Mouse (Mus musculus) testis, adult 2 months (tissue): ENCODE measurements around the gene Klhdc8b. TPM values are rescaled to one million over a fixed set of nuclear protein-coding genes. Genes with fewer than 3 reads are reported as not detected.
A peak's percentile ranks its signal among the peaks of the same experiment; 100 is the strongest.

Experiments
- H3K27ac ChIP-seq: fragments of 200-500 bp; 2 replicates; pipeline ENCODE4 v1.5.1; 2012; ENCODE audit warnings: low read depth, low read length; ENCODE audit not compliant: control insufficient read depth, insufficient read depth
- H3K27me3 ChIP-seq: fragments of 200-500 bp; 2 replicates; pipeline ENCODE4 v1.6.1; 2012; ENCODE audit warnings: mild to moderate bottlenecking, low read length, moderate library complexity; ENCODE audit not compliant: control insufficient read depth, insufficient read depth
- H3K36me3 ChIP-seq: fragments of 200-500 bp; 2 replicates; pipeline ENCODE4 v1.6.1; 2012; ENCODE audit warnings: mild to moderate bottlenecking, low read length; ENCODE audit not compliant: control insufficient read depth, insufficient read depth
- H3K4me1 ChIP-seq: fragments of 200-500 bp; 2 replicates; pipeline ENCODE4 v1.6.1; 2012; ENCODE audit warnings: low read length; ENCODE audit not compliant: control insufficient read depth, insufficient read depth
- H3K4me3 ChIP-seq: fragments of 200-500 bp; 2 replicates; pipeline ENCODE4 v1.5.1; 2012; ENCODE audit warnings: low read depth, mild to moderate bottlenecking, low read length, moderate library complexity, mixed read lengths; ENCODE audit not compliant: control insufficient read depth
- CTCF ChIP-seq: fragments of 200-500 bp; IDR thresholded peaks from 2 replicates; pipeline ENCODE4 v1.5.1; 2012; ENCODE audit warnings: low read depth, mild to moderate bottlenecking, inconsistent platforms, low read length, moderate library complexity; ENCODE audit not compliant: control insufficient read depth, insufficient read depth, insufficient replicate concordance
- POLR2A ChIP-seq: fragments of 200-500 bp; IDR thresholded peaks from 2 replicates; pipeline ENCODE4 v1.6.1; 2012; ENCODE audit warnings: low read depth, mild to moderate bottlenecking, inconsistent platforms, low read length, moderate library complexity; ENCODE audit not compliant: control insufficient read depth
- polyA plus RNA-seq: library from polyadenylated mRNA; depleted of rRNA; stranded (reverse); fragments of >200 nt; gene quantifications from 2 replicates; pipeline ENCODE4 v1.2.3, GENCODE M21; 2012

Gene Klhdc8b
- polyA plus RNA-seq, 1 experiment, result 18.7 TPM

DNA sequence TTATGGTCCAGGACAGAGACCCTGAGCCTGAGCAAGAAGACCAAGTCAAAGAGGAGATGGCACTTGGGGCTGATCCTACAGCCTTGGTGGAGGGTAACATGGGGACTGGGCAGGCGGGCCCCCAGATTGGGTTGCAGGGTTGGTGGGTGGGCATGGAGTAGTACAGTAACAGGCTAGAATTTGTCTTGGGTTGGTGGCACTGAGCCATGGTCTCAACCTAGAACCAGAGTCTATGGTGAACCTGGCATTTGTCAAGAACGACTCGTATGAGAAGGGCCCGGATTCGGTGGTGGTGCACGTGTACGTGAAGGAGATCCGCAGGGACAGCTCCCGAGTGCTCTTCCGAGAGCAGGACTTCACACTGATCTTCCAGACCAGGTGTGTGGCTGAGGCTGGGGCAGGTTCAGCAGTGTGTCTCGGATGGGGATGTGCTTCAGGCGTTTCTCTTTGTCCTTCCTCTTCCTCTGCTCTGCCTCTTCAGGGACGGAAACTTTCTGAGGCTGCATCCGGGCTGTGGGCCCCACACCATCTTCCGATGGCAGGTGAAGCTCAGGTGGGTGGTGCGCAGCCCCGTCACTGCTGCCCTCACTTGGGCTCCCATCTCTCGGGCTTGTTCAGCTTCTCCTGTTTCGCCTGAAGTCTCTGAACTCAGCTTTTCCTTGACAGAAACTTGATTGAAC is 32.9 kb upstream of the Klhdc8b start:
- H3K4me3 ChIP-seq, result no peak overlapping the region
- peaks cover 10% of the 10 kb centered on the region for H3K36me3 ChIP-seq

GRCm38 (mm10) chr9:108493246-108493645 is 31.9 kb upstream of the Klhdc8b start:
- H3K27me3 ChIP-seq, result no peaks in the 10 kb centered on the region
- peaks cover 10% of the 10 kb centered on the region for H3K36me3 ChIP-seq
- H3K4me1 ChIP-seq, result peaks cover 16% of the 10 kb centered on the region
- TF ChIP-seq POLR2A (no peak), CTCF (no peak)
- H3K27ac ChIP-seq, result no peak overlapping the region
- no peak overlapping the region for H3K4me3 ChIP-seq

More for the DNA sequence above, 32.9 kb upstream of the Klhdc8b start:
- peaks cover 16% of the 10 kb centered on the region for H3K4me1 ChIP-seq
- TF ChIP-seq POLR2A (no peak), CTCF (no peak)
- H3K27ac ChIP-seq, result no peak overlapping the region
- H3K27me3 ChIP-seq, result no peaks in the 10 kb centered on the region

GRCm38 (mm10) chr9:108492043-108492750 is 30.8 kb upstream of the Klhdc8b start:
- TF ChIP-seq CTCF (no peak), POLR2A (peak; percentile 50)
- Histone ChIP-seq H3K27me3 (no peaks in the 10 kb centered on the region), H3K36me3 (peaks cover 7% of the 10 kb centered on the region), H3K4me1 (peaks cover 16% of the 10 kb centered on the region), H3K27ac (peak overlapping the region; percentile 95), H3K4me3 (peak overlapping the region; percentile 97)

DNA sequence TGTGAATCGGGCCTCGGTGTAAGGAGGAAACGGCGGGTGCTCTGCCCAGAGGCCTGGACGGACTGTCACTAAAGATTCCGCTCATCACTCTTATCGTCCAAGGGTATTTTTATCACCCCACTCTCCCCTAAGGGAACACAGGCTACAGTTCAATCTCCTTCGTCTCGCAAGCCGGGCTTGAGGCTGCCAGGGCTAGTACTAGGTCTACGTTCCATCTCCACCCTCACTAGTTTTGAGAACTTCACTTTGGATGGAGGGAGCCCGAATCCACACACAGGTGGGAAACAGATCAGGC is 29.9 kb upstream of the Klhdc8b start:
- peaks cover 16% of the 10 kb centered on the region for H3K4me1 ChIP-seq
- peaks cover 4% of the 10 kb centered on the region for H3K36me3 ChIP-seq
- H3K27ac ChIP-seq, result peak overlapping the region; percentile 95
- peak overlapping the region; percentile 97 for H3K4me3 ChIP-seq
- TF ChIP-seq CTCF, result no peak
- TF ChIP-seq POLR2A, result no peak; the same call in 1 of the 2 replicates
- no peaks in the 10 kb centered on the region for H3K27me3 ChIP-seq

DNA sequence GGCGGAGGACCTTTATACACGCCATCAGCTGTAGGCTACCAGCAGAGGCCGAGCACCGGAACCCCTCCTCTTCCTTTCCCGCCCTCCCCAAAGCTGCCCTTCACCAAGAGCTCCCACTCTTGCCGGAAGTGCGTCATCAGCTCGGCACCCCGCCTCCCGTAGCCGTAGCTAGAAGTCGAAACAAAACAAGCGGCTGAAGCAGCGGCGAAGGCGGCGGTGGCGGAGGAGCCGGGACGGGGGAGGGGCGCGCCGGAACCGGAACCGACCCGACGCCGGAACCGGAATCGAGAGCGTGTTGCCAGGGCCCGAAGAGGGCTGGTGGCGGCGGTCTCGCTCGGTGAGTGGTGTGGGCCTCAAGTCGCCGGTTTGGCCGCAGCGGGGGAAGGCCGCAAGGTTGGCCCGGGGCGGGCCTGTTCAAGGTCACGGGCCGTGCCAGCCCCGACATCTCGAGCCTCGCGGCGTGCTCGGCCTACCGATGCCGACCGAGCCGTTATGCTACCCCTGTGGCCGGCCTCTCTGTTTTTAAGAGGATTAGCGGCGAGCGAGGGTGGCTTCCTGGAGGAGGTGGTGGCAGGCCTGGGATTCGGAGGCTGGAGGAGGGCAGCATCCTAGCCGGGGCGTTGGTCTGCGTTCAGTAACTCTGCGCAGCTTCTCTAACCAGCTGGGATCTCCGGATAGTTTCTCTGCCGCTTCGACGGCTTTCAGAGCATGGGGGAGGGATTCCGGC is 29.3 kb upstream of the Klhdc8b start, which contains the start of gene Usp19:
Gene Usp19 (plus strand): TSS at position 44 of the 727 bp plus-strand sequence.
- H3K27me3 ChIP-seq, result no peaks in the 10 kb centered on the region
- TF ChIP-seq CTCF, result no peak
- TF ChIP-seq POLR2A, result peak; percentile 41
- peaks cover 4% of the 10 kb centered on the region for H3K36me3 ChIP-seq
- H3K4me1 ChIP-seq, result peaks cover 16% of the 10 kb centered on the region
- peak within 1 kb of the TSS; percentile 95 for H3K27ac ChIP-seq
- H3K4me3 ChIP-seq, result peak within 1 kb of the TSS; percentile 97

GRCm38 (mm10) chr9:108489702-108490558 is 28.5 kb upstream of the Klhdc8b start:
- peak overlapping the region; percentile 97 for H3K4me3 ChIP-seq
- H3K27ac ChIP-seq, result peak overlapping the region; percentile 69
- peaks cover 4% of the 10 kb centered on the region for H3K36me3 ChIP-seq
- peak; percentile 2; the same call in 1 of the 2 replicates for TF ChIP-seq POLR2A
- no peak for TF ChIP-seq CTCF
- H3K4me1 ChIP-seq, result peaks cover 16% of the 10 kb centered on the region
- no peaks in the 10 kb centered on the region for H3K27me3 ChIP-seq
